Mouse (Mus musculus) CD8-positive naive resting alpha-beta T cell, adult 2 months (primary cell): ENCODE results near the gene Kcnab2.
A peak's percentile ranks its signal among the peaks of the same experiment; 100 is the strongest.

Experiments
- DNase-seq, 2 experiments: peaks; one replicate each; pipeline ENCODE4 v3.0.0; 2022; ENCODE audit warnings: low read depth in 2 of 2, low spot score in 2 of 2

Kcnab2 gene

GRCm38 (mm10) chr4:152453079-152453478 is 24.6 kb downstream of the Kcnab2 start:
- no peak for DNase-seq

- DNase-seq, result peak in 1 of 2 experiments; percentile 26
Observed at GRCm38 (mm10) chr4:152451371-152451770, 26.3 kb downstream of the Kcnab2 start.

- peak; percentile 69 to 72 for DNase-seq
Observed at GRCm38 (mm10) chr4:152448666-152449018, 29.0 kb downstream of the Kcnab2 start.

- DNase-seq, result no peak
Observed at GRCm38 (mm10) chr4:152447731-152448665, 29.7 kb downstream of the Kcnab2 start.

- DNase-seq, result peak; percentile 46 to 59
Observed at GRCm38 (mm10) chr4:152446178-152446577, 31.5 kb downstream of the Kcnab2 start.

GRCm38 (mm10) chr4:152441536-152441935 is 36.1 kb downstream of the Kcnab2 start:
- DNase-seq, result no peak

- DNase-seq, result no peak
Observed at GRCm38 (mm10) chr4:152440882-152441281, 36.8 kb downstream of the Kcnab2 start.

GRCm38 (mm10) chr4:152435255-152435654 is 42.4 kb downstream of the Kcnab2 start:
- DNase-seq, result peak; percentile 60

- DNase-seq, result peak; percentile 48 to 66
Observed at GRCm38 (mm10) chr4:152434836-152435235, 42.8 kb downstream of the Kcnab2 start.

GRCm38 (mm10) chr4:152432308-152432707 is 45.4 kb downstream of the Kcnab2 start:
- peak; percentile 46 to 48 for DNase-seq

GRCm38 (mm10) chr4:152428259-152428658 is 49.4 kb downstream of the Kcnab2 start:
- DNase-seq, result no peak

GRCm38 (mm10) chr4:152424922-152425321 is 52.7 kb downstream of the Kcnab2 start:
- DNase-seq, result peak; percentile 37 to 58

- DNase-seq, result no peak
Observed at GRCm38 (mm10) chr4:152424341-152424740, 53.3 kb downstream of the Kcnab2 start.

- DNase-seq, result no peak
Observed at GRCm38 (mm10) chr4:152423576-152423975, 54.1 kb downstream of the Kcnab2 start.

- no peak for DNase-seq
Observed at GRCm38 (mm10) chr4:152418229-152419060, 59.2 kb downstream of the Kcnab2 start.

- DNase-seq, result no peak
Observed at GRCm38 (mm10) chr4:152412524-152413080, 65.1 kb downstream of the Kcnab2 start.

GRCm38 (mm10) chr4:152410961-152411360 is 66.7 kb downstream of the Kcnab2 start:
- no peak for DNase-seq

GRCm38 (mm10) chr4:152406531-152406930 is 71.1 kb downstream of the Kcnab2 start:
- no peak for DNase-seq

GRCm38 (mm10) chr4:152405671-152406201 is 71.9 kb downstream of the Kcnab2 start:
- DNase-seq, result no peak

GRCm38 (mm10) chr4:152405143-152405542 is 72.5 kb downstream of the Kcnab2 start:
- no peak for DNase-seq

- DNase-seq, result no peak
Observed at GRCm38 (mm10) chr4:152398926-152399325, 78.7 kb downstream of the Kcnab2 start.
